Mouse (Mus musculus) CH12.LX (cell line): ENCODE results near the gene Klhl8. TPM values are rescaled to one million over a fixed set of nuclear protein-coding genes. Genes with fewer than 3 reads are reported as not detected.

ENCODE experiments used
- DNase-seq: peaks from one replicate; pipeline ENCODE4 v3.0.0-alpha.2; 2013; ENCODE audit errors: extremely low read depth
- H3K27ac ChIP-seq: 2 replicates; pipeline ENCODE4 v1.5.1; 2012; ENCODE audit warnings: low read depth, mild to moderate bottlenecking, control low read depth, moderate library complexity; ENCODE audit not compliant: insufficient read depth
- H3K27me3 ChIP-seq: replicated peaks from 2 replicates; pipeline ENCODE3; 2012; ENCODE audit warnings: inconsistent platforms
- H3K36me3 ChIP-seq, 2 experiments: replicated peaks in 1 of 2; 2 replicates each; pipeline versions ENCODE3 to v1.6.1; 2012; ENCODE audit warnings: inconsistent platforms in 1 of 2, low read length in 1 of 2, mild to moderate bottlenecking in 1 of 2, mixed read lengths in 1 of 2, moderate library complexity in 1 of 2; ENCODE audit not compliant: control insufficient read depth in 1 of 2, insufficient read depth in 1 of 2
- H3K4me1 ChIP-seq, 2 experiments: 2 replicates each; pipeline ENCODE4 v1.6.1; 2012; ENCODE audit warnings: inconsistent platforms in 1 of 2, moderate library complexity in 1 of 2; ENCODE audit not compliant: insufficient read depth in 2 of 2, control insufficient read depth in 1 of 2
- H3K4me2 ChIP-seq: 2 replicates; pipeline ENCODE4 v1.6.1; 2012; ENCODE audit warnings: low read depth, mild to moderate bottlenecking, control low read depth; ENCODE audit not compliant: poor library complexity, insufficient read depth, severe bottlenecking
- H3K4me3 ChIP-seq, 3 experiments: fragments of 150-350 bp in 1 of 3; sonication (generic) in 1 of 3; replicated peaks in 1 of 3; 2 replicates each; pipeline versions ENCODE3 to v1.5.1; 2011 to 2012; ENCODE audit warnings: low read depth in 2 of 3, low read length in 2 of 3, mild to moderate bottlenecking in 2 of 3, moderate library complexity in 2 of 3, control low read depth in 1 of 3, improper control_type of control experiment in 1 of 3, inconsistent platforms in 1 of 3, mixed read lengths in 1 of 3; ENCODE audit not compliant: poor library complexity in 1 of 3
- H3K79me2 ChIP-seq: replicated peaks from 2 replicates; pipeline ENCODE4 v1.6.1; 2012; ENCODE audit warnings: mild to moderate bottlenecking, moderate library complexity; ENCODE audit not compliant: control insufficient read depth, poor library complexity, insufficient read depth, severe bottlenecking; ENCODE audit errors: extremely low read depth
- H3K9ac ChIP-seq: 2 replicates; pipeline ENCODE4 v1.6.1; 2012; ENCODE audit warnings: low read depth, mild to moderate bottlenecking, control low read depth, moderate library complexity; ENCODE audit not compliant: insufficient read depth
- H3K9me3 ChIP-seq: replicated peaks from 2 replicates; pipeline ENCODE3; 2012; ENCODE audit warnings: low read length, inconsistent platforms, mixed read lengths
- BHLHE40 ChIP-seq: IDR thresholded peaks from 2 replicates; pipeline ENCODE4 v1.6.1; 2011; ENCODE audit warnings: mild to moderate bottlenecking, low read depth, low read length, improper control_type of control experiment
- CHD1 ChIP-seq: IDR thresholded peaks from 2 replicates; pipeline ENCODE4 v1.6.1; 2012; ENCODE audit warnings: low read depth, low read length, improper control_type of control experiment, inconsistent platforms
- CHD2 ChIP-seq: IDR thresholded peaks from 2 replicates; pipeline ENCODE4 v1.6.1; 2011; ENCODE audit warnings: low read length, improper control_type of control experiment
- ELF1 ChIP-seq: IDR thresholded peaks from 2 replicates; pipeline ENCODE4 v1.6.1; 2014; ENCODE audit warnings: low read depth, mild to moderate bottlenecking, inconsistent platforms, low read length, improper control_type of control experiment
- EP300 ChIP-seq: IDR thresholded peaks from 2 replicates; pipeline ENCODE4 v1.6.1; 2011; ENCODE audit warnings: low read length, improper control_type of control experiment
- HCFC1 ChIP-seq: IDR thresholded peaks from 2 replicates; pipeline ENCODE4 v1.6.1; 2012; ENCODE audit warnings: low read depth, mild to moderate bottlenecking, inconsistent platforms, low read length, improper control_type of control experiment
- IRF4 ChIP-seq: IDR thresholded peaks from 2 replicates; pipeline ENCODE4 v1.6.1; 2014; ENCODE audit warnings: low read depth, mild to moderate bottlenecking, inconsistent platforms, low read length, improper control_type of control experiment
- JUN ChIP-seq: IDR thresholded peaks from 2 replicates; pipeline ENCODE4 v1.6.1; 2011; ENCODE audit warnings: low read depth, mild to moderate bottlenecking, low read length, improper control_type of control experiment, moderate library complexity; ENCODE audit not compliant: insufficient read depth
- JUND ChIP-seq: conservative IDR thresholded peaks from 2 replicates; pipeline ENCODE4 v1.6.1; 2011; ENCODE audit warnings: low read depth, low read length, improper control_type of control experiment
- MAZ ChIP-seq: IDR thresholded peaks from 2 replicates; pipeline ENCODE4 v1.6.1; 2012; ENCODE audit warnings: low read depth, mild to moderate bottlenecking, inconsistent platforms, low read length, improper control_type of control experiment, moderate library complexity
- MEF2A ChIP-seq: IDR thresholded peaks from 2 replicates; pipeline ENCODE4 v1.6.1; 2014; ENCODE audit warnings: low read depth, mild to moderate bottlenecking, inconsistent platforms, low read length, improper control_type of control experiment, borderline replicate concordance
- MXI1 ChIP-seq: IDR thresholded peaks from 2 replicates; pipeline ENCODE4 v1.6.1; 2011; ENCODE audit warnings: mild to moderate bottlenecking, low read depth, low read length, improper control_type of control experiment
- NELFE ChIP-seq: IDR thresholded peaks from 2 replicates; pipeline ENCODE4 v1.6.1; 2011; ENCODE audit warnings: low read depth, low read length, improper control_type of control experiment
- NRF1 ChIP-seq: IDR thresholded peaks from 2 replicates; pipeline ENCODE4 v1.6.1; 2014; ENCODE audit warnings: low read depth, mild to moderate bottlenecking, inconsistent platforms, low read length, improper control_type of control experiment, moderate library complexity
- POLR2A ChIP-seq: IDR thresholded peaks from 2 replicates; pipeline ENCODE4 v1.6.1; 2011; ENCODE audit warnings: low read depth, mild to moderate bottlenecking, improper control_type of control experiment, low read length
- SMC3 ChIP-seq: IDR thresholded peaks from 2 replicates; pipeline ENCODE4 v1.6.1; 2011; ENCODE audit warnings: low read depth, low read length, improper control_type of control experiment
- TBP ChIP-seq: conservative IDR thresholded peaks from 2 replicates; pipeline ENCODE4 v1.6.1; 2011; ENCODE audit warnings: low read depth, low read length, improper control_type of control experiment
- TCF12 ChIP-seq: IDR thresholded peaks from 2 replicates; pipeline ENCODE4 v1.6.1; 2014; ENCODE audit warnings: low read depth, mild to moderate bottlenecking, inconsistent platforms, low read length, improper control_type of control experiment
- UBTF ChIP-seq: IDR thresholded peaks from 2 replicates; pipeline ENCODE4 v1.6.1; 2012; ENCODE audit warnings: low read depth, mild to moderate bottlenecking, inconsistent platforms, low read length, improper control_type of control experiment, moderate library complexity
- USF1 ChIP-seq: IDR thresholded peaks from 2 replicates; pipeline ENCODE4 v1.6.1; 2014; ENCODE audit warnings: low read depth, mild to moderate bottlenecking, inconsistent platforms, low read length, improper control_type of control experiment
- ZC3H11A ChIP-seq: IDR thresholded peaks from 2 replicates; pipeline ENCODE4 v1.6.1; 2012; ENCODE audit warnings: low read depth, mild to moderate bottlenecking, inconsistent platforms, low read length, improper control_type of control experiment
- ZNF384 ChIP-seq: IDR thresholded peaks from 2 replicates; pipeline ENCODE4 v1.6.1; 2012; ENCODE audit warnings: low read depth, low read length, improper control_type of control experiment, inconsistent platforms
- dilution Hi-C: fragments of 300-500 bp; cut with MboI; formaldehyde crosslinking; loops from 2 replicates; pipeline ENCODE4 v1.14.3; 2020; ENCODE audit warnings: low sequenced_read_pairs; ENCODE audit not compliant: extremely low pct_unique_long_range_greater_than_20kb, extremely low pct_ligation_motif_present
- in situ Hi-C: fragments of 300-500 bp; cut with MboI; formaldehyde crosslinking; loops from 3 replicates; pipeline ENCODE4 v1.14.3; 2019; ENCODE audit warnings: low sequenced_read_pairs, low pct_ligation_motif_present, low pct_unique_long_range_greater_than_20kb, mixed read lengths
- polyA plus RNA-seq: library from polyadenylated mRNA; unstranded; fragments of >175 nt; gene quantifications from 2 replicates; pipeline ENCODE4 v1.2.1, GENCODE M21; 2012; ENCODE audit warnings: low read depth; ENCODE audit not compliant: insufficient read length
- total RNA-seq, 2 experiments: library from RNA; depleted of rRNA; stranded (reverse); fragments of 300-350 nt in 1 of 2; fragments of >200 nt in 1 of 2; gene quantifications; 2 replicates each; pipeline ENCODE4 v1.2.3; 2012 to 2014

Gene Klhl8
- total and polyA plus RNA-seq, 3 experiments: 3.4 to 15.6 (median 5.4) TPM

- H3K9ac ChIP-seq: no peak overlapping the region
- peaks cover 4% of the 10 kb centered on the region; the same call in 1 of the 2 replicates for H3K79me2 ChIP-seq
- no peak overlapping the region for H3K27ac ChIP-seq
- DNase-seq: no peak
- H3K4me3 ChIP-seq: no peak overlapping the region
- H3K9me3 ChIP-seq: no peaks in the 10 kb centered on the region
- H3K27me3 ChIP-seq: peaks cover 5% of the 10 kb centered on the region
- dilution Hi-C loops: no loop called here
- H3K4me2 ChIP-seq: no peak overlapping the region
- no peaks in the 10 kb centered on the region for H3K36me3 ChIP-seq
- in situ Hi-C loops: no loop called here
- TF ChIP-seq UBTF: no peak
- TF ChIP-seq MAZ: no peak
- TF ChIP-seq MXI1: no peak
- no peak for TF ChIP-seq POLR2A
- no peak for TF ChIP-seq TCF12
- TF ChIP-seq ELF1: no peak
- no peak for TF ChIP-seq MEF2A
- no peak for TF ChIP-seq SMC3
- no peak for TF ChIP-seq EP300
- TF ChIP-seq NELFE: no peak
- TF ChIP-seq ZC3H11A: no peak
- TF ChIP-seq TBP: no peak
- H3K4me1 ChIP-seq: peaks cover 6 to 15% of the 10 kb centered on the region in 2 experiments; a peak in 3 of 4 replicates
Measured at GRCm38 (mm10) chr5:103907844-103908243, 3.2 kb downstream of the Klhl8 start.

DNA sequence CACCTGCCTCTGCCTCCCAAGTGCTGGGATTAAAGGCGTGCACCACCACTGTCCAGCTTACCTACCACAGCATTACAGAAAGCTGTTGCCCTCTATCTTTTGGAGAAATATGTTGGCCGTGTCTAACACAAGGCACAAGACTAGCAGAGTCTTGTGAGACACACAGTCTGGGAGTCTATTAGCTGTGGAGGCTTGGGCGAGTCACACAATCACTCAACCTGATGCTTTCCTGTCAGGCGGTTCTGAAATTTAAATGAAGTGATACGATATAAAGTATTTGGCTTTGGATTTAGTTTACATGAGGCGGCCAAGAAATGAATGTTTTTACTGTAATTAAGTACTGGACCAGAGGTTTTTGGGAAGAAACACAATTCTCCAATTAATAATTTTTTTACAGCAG, 4.9 kb downstream of the Klhl8 start:
- no peak for DNase-seq
- Histone ChIP-seq H3K4me2 (no peak overlapping the region), H3K27me3 (no peaks in the 10 kb centered on the region), H3K9me3 (no peaks in the 10 kb centered on the region), H3K4me3 (no peak overlapping the region), H3K27ac (no peak overlapping the region), H3K4me1 (peaks cover 6 to 9% of the 10 kb centered on the region in 2 experiments; a peak in 3 of 4 replicates), H3K36me3 (no peaks in the 10 kb centered on the region), H3K79me2 (peaks cover 4% of the 10 kb centered on the region; the same call in 1 of the 2 replicates), H3K9ac (no peak overlapping the region)
- no peak for TF ChIP-seq ZNF384
- no peak for TF ChIP-seq IRF4
- TF ChIP-seq JUN: no peak
- TF ChIP-seq ZC3H11A: no peak
- TF ChIP-seq JUND: no peak
- TF ChIP-seq CHD1: no peak
- TF ChIP-seq BHLHE40: no peak
- no peak for TF ChIP-seq USF1
- no peak for TF ChIP-seq HCFC1
- no peak for TF ChIP-seq NRF1
- TF ChIP-seq CHD2: no peak
- in situ Hi-C loops (no loop called here), dilution Hi-C loops (no loop called here)
